Mouse (Mus musculus) layer of hippocampus, postnatal 25 days (tissue): ENCODE measurements at regions not wholly inside any gene's neighbourhood (a gene's known extent, or its start where the extent isn't known, plus 50 kb on each side); places are given as distances from the start of the nearest gene placed in this dataset.

Experiments used
- DNase-seq, 2 experiments: peaks; one replicate each; pipeline ENCODE4 v3.0.0; 2022; ENCODE audit warnings: mixed read lengths in 2 of 2, low spot score in 1 of 2; ENCODE audit errors: extremely low spot score in 1 of 2

DNA sequence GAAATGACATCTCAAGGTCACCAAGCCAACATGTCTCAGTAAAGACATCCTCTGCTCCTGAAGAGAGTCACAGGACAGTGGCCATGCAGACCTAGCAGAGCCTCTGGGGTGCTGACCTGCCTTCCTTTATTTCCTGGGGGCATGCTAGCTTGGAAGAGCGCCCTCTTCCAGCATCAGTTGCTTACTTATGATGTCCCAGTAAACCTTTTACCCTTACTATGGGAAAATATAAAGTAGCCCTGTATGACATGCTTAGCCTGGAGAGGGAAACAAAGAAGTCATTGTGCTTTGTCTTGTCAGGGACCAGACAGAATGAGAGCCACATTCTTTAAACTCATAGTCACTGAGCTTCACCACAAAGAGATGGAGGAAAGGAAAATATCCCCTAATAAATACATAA is 82.9 kb downstream of the Postn start:
- DNase-seq: no peak

- DNase-seq: no peak
Observed at GRCm38 (mm10) chr3:54446889-54447288, 86.0 kb downstream of the Postn start.

DNA sequence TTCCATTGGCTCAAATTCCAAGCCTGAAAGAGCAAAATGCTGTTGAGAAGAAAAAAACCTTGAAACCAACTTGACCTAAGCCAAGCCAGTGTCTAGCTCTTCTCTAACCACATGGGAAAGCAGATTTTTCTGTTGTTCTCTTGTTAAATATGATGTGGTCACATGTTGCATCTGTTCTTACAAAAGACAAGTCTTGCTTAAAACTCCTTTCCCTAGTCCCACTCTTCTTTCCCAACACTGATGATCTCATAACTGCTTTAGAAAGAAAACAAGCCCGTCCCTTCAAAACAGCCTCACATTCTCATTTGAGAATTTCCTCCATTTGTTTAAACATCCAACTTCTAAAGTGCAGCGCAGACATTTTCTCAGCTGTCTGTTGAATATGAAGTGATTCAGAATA is 96.5 kb downstream of the Postn start:
- no peak for DNase-seq

GRCm38 (mm10) chr3:54461366-54461765 is 100.5 kb downstream of the Postn start:
- DNase-seq: no peak

DNA sequence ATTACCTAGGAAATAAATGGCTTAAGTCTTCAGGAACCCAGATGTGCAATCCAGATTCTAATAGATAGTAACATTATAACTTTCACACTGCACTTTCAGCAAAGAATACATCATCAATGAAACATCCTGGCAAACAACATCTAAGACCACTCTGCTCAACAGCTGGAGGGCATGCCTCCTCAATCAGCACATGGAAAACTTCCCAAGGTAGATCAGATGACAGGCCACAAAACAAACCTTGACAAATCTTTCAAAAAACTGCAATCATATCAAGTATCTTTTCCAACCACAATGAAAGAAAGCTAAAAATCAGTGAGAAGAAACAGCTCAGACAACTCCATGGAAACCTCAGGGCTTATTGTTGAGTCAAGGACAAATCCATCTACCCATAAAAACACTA is 105.2 kb downstream of the Postn start:
- no peak for DNase-seq

DNA sequence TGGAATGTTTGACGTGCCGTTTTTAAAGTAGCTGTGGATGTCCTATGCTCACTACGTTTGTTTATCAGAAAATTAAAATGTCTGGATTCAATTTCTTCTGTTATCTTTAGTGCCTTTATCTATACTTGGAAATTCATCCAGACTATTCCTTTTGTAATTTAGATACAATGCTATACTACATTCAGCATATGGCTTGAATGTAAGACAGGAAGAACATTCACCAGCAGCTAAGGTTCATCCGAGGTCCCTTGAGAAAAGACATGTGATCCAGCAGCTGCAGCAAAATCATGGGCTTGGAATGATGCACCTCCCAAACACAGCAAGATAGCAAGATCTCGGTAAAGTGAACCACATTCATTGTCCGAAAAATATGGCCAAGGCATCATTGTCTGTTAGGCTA is 113.3 kb downstream of the Postn start:
- no peak for DNase-seq

- DNase-seq: no peak
Observed at GRCm38 (mm10) chr3:54475879-54476278, 115.0 kb downstream of the Postn start.

GRCm38 (mm10) chr3:54477986-54478385 is 117.1 kb downstream of the Postn start:
- DNase-seq: no peak

GRCm38 (mm10) chr3:54480251-54480650 is 119.3 kb downstream of the Postn start:
- DNase-seq: no peak

DNA sequence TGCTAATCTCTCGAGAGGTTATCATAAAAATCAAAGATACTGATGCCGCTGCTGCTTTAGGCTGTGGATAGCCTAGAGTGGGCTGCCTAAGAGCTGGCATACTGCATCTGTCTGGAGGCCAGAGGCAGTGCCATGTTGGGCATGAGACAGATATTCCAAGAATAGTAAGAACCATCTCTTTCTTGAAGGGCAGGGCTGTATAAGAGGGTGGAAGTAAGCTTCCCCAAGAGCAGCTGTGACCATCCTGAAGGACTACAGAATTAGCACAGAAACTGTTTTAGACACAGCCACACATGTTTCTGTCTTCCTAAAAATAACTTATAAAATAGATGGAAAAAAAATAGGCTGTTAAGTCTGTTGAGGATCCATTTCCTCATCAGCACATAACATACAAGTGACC is 126.4 kb downstream of the Postn start:
- no peak for DNase-seq

GRCm38 (mm10) chr3:54487844-54488243 is 126.9 kb downstream of the Postn start:
- no peak for DNase-seq

DNA sequence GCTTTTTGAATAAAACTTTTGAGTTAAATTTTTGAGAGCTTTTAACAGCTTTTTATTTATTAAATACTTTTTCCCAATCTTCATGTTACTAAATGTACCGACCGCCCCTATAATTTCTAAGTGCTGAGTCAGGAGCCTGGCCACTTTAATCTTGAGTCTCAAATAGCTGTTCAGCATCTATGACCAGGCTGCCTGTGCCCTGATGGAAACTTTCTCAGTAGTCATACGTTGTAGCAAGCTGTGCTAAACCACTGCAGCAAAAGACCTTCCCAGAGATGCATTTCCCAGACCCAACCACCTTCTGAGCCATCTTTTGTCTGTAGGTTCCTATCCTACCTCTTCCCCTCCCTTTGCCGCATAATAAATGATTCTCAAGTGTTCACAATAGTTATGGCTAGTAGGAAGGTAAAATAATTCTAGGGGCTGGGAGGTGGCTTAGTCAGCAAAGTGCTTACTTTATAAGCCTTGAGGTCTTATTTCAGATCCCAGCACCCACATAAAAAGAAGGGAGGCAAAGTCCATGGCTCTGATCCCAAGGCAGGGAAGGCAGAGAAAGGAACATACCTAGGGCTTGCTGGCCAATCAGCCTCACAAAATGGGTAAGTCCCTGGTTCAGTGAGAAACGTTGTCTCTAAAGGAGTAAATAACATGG is 129.5 kb downstream of the Postn start:
- DNase-seq: no peak

DNA sequence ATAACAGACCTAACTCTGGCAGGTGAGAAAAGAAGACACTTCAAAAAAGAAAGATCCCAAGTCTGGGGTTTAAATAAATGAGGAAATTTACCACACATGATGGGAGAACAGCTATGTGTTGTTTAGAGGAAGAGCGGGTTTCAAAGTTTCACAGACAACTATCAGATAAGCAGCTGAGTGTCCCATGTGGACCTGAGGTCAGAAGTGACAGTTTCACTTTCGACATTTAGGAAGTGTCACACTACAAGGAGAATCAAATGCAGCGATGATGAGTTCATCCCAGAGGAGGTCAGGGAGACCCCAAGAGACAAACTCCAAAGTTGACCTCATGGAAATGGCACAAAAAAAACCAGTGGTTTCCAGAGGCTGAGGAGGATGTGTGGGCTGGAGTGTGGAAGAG is 132.7 kb downstream of the Postn start:
- no peak for DNase-seq

GRCm38 (mm10) chr3:54504997-54505396 is 144.1 kb downstream of the Postn start:
- no peak for DNase-seq

GRCm38 (mm10) chr3:54507575-54507974 is 146.7 kb downstream of the Postn start:
- no peak for DNase-seq

DNA sequence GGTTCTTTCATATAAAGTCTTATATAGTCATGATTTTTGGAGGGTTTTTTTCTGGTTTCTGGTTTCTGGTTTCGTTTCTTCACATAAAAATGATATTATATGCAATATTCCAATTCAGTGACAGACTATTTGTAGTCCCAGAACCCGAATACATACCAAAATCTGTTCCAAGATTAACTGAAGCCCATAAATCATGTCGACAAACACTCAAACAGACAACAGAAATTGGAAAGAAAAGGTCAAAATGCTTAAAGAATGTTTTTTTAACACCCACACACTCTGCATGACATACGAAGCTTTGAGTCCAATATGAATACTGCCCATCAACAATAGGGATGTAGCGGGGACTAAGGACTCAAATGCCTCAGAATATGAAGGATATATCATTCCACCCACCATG is 148.0 kb downstream of the Postn start:
- no peak for DNase-seq

DNA sequence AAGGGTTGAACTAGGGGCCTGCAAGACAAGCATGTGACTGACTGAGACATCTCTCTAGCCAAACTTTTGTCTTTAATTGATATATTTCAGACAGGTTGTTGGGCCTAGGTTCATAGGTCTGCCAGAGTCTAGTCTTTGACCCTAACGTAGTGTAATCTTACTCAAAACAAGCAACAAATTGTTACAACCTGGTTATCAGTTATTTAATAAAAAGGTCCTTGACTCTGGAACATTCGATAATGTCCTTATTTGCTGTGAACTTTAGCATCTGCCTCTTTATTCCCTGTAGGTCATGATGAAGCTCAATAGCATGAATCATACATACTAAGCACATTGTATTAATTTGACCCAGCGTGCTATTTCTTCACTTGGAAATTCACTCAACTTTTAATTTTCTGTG is 156.3 kb downstream of the Postn start:
- DNase-seq: no peak

DNA sequence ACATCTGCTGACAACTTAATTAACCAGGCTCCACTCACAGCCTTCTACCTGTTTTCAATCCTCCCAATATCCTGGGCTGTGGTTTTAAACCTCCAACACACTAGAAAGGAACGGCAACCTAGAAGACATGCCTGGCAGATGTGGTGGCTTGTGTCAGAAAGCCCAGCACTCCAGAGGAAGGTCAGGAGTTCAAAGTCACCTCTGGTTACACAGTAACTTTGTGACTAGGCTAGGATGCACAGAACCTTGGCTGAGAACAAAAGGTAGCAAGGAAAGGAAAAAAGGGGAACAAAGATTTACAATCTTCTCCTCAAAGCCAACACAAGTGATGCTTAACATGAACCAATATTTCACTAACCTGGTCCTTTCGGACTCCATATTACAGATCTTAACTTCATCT is 161.8 kb downstream of the Postn start:
- no peak for DNase-seq

DNA sequence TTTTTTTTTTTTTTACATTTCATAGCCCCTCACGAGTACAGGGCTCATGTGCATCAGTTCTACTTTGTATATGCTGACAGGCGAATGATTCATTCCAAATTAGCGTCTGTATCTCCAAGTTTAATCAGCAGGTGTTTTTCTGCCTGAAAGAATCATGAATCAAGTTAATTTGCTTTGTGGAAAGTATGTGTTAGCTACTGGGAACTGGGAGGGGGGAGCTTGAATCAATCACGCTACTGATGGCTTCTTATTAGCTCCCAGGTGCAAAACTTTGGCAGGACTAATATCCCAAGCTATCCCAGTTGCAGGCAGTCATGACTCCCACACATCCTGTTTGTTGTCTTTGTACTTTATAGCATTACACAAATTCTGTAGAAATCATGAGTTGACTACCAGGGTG is 165.7 kb downstream of the Postn start:
- no peak for DNase-seq

DNA sequence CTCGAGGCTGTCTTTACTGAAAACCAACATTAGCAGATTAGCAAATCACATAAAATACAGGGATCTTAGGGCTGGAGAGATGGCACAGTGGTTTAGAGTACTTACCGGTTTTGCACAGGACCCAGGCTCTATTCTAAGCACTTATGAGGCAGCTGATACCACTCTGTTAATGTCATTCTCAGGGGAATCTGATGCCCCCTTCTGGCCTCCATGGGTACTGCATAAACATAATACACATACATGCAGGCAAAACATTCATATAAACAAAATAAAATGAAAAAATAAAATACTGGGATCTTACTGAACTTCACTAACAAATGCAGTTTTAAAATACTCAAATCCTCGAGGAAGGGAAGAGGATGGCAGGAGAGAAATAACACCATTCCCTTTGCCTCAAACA is 164.3 kb upstream of the Supt20 start:
- no peak for DNase-seq

- DNase-seq: no peak
Observed at GRCm38 (mm10) chr3:54530251-54530650, 162.4 kb upstream of the Supt20 start.

DNA sequence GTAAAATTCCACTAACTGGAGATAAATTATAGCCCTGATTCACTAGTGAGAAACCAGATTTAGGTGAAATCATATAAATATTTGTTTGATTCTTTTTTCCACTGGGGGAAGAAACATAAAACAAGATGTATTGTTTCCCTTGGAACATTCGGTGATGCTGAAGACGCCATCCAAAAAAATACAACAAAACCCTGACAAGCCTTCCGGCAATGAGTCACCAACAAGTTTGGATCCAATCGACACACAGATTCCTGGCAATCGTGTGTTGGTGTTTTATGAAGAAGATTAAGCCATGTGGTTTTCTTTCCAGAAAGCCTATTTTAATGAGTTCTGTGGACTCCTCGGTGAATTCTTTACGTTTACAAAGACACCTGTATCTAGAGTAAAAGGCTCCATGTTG is 157.2 kb upstream of the Supt20 start:
- no peak for DNase-seq

GRCm38 (mm10) chr3:54538055-54538454 is 154.6 kb upstream of the Supt20 start:
- no peak for DNase-seq
